Mouse (Mus musculus) liver, embryonic 16.5 days (tissue): ENCODE data around the gene Xylt1. TPM values are rescaled to one million over a fixed set of nuclear protein-coding genes. Genes with fewer than 3 reads are reported as not detected.

Experiments
- ATAC-seq: fragments of 200-750 bp; cut with Nextera tagmentation; 2 replicates; pipeline ENCODE4 v1.8.0; 2017; ENCODE audit warnings: low read depth, mild to moderate bottlenecking, moderate number of reproducible peaks, moderate library complexity
- H3K27ac ChIP-seq: fragments of 300-500 bp; sonication (generic); 2 replicates; pipeline ENCODE4 v1.5.1; 2014; ENCODE audit warnings: mild to moderate bottlenecking, low read length
- H3K27me3 ChIP-seq: fragments of 300-500 bp; sonication (generic); 2 replicates; pipeline ENCODE4 v1.6.1; 2014; ENCODE audit warnings: low read depth, low read length, mixed read lengths; ENCODE audit not compliant: control insufficient read depth, insufficient read depth
- H3K36me3 ChIP-seq: fragments of 300-500 bp; sonication (generic); 2 replicates; pipeline ENCODE4 v1.6.1; 2014; ENCODE audit warnings: mild to moderate bottlenecking; ENCODE audit not compliant: control insufficient read depth, insufficient read depth
- H3K4me1 ChIP-seq: fragments of 300-500 bp; sonication (generic); 2 replicates; pipeline ENCODE4 v1.6.1; 2014; ENCODE audit warnings: low read depth, low read length, mixed read lengths; ENCODE audit not compliant: control insufficient read depth
- H3K4me2 ChIP-seq: fragments of 300-500 bp; sonication (generic); 2 replicates; pipeline ENCODE4 v1.6.1; 2014; ENCODE audit warnings: low read depth, low read length, mixed read lengths
- H3K4me3 ChIP-seq: fragments of 300-500 bp; sonication (generic); 2 replicates; pipeline ENCODE4 v1.5.1; 2014; ENCODE audit warnings: low read depth, mild to moderate bottlenecking, low read length
- H3K9ac ChIP-seq: fragments of 300-500 bp; sonication (generic); 2 replicates; pipeline ENCODE4 v1.6.1; 2014; ENCODE audit warnings: low read depth, low read length
- H3K9me3 ChIP-seq: fragments of 300-500 bp; sonication (generic); replicated peaks from 2 replicates; pipeline ENCODE4 v1.6.1; 2016; ENCODE audit warnings: low read length; ENCODE audit not compliant: control insufficient read depth
- WGBS: fragments of 180-500 bp; shearing (Covaris S2); extraction: QIAGEN DNeasy Blood & Tissue Kit; methylation state at CpG from one replicate; pipeline ENCODE4 v1.1.7; 2014; ENCODE audit not compliant: insufficient replicate concordance; 5-methylcytosine and 5-hydroxymethylcytosine counted together
- polyA plus RNA-seq: library from polyadenylated mRNA; unstranded; fragments of >200 nt; fragmentation: Nextera tagmentation; extraction: Ambion mirVana; gene quantifications from 2 replicates; pipeline ENCODE4 v1.2.1, GENCODE M21; 2015

Gene Xylt1
- polyA plus RNA-seq, 1 experiment from 2014 or later = 0.20 TPM

DNA sequence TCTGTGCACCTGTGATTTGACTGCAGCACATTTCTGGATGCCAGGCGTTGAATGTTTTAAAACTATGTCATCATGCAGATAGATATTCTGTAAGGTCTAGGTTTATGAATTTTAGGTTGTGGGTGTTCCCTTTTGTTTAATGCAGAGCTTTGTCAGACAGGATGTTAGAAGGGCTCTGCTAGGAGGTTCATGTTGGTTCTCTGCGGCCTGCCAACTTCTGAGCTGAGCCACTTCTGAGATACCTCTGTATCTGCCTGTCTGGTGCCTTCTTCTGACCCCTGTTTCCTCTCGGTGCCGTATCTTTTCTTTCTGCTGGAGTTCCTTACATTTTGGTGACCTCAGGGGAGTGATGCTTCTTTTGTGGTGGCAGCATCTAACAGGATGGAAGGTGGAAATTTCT lies 44.1 kb downstream of the Xylt1 start:
- H3K27me3 ChIP-seq = no peaks in the 10 kb centered on the region
- no peak overlapping the region for H3K27ac ChIP-seq
- no peak overlapping the region for H3K9ac ChIP-seq
- no peak for ATAC-seq
- H3K4me3 ChIP-seq = no peak overlapping the region
- no peaks in the 10 kb centered on the region for H3K9me3 ChIP-seq
- no peaks in the 10 kb centered on the region for H3K36me3 ChIP-seq
- no peaks in the 10 kb centered on the region for H3K4me1 ChIP-seq
- H3K4me2 ChIP-seq = no peak overlapping the region
- WGBS = 62% methylated on average over 4 of the region's 4 CpGs

DNA sequence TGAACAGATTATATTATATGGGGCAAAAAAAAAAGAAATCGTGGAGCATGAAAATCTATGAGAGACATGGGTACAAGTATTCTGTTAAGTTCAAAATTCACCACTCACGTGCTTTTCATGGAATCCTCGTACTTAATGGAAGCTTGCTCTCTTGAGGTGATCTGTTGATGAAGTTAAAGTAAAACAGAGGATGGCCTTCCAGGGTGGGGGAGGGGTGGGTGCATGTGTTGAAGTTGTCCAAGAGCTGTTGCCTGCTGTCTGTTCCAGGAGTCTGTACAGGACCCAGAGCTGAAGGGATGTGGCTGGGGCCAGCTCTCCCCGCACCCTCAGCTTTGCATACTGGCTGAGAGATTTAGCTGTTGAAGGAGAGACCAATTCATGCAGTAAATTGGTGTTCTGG lies 45.6 kb downstream of the Xylt1 start:
- H3K9ac ChIP-seq = no peak overlapping the region
- H3K4me2 ChIP-seq = no peak overlapping the region
- no peaks in the 10 kb centered on the region for H3K4me1 ChIP-seq
- H3K27ac ChIP-seq = no peak overlapping the region
- H3K36me3 ChIP-seq = no peaks in the 10 kb centered on the region
- 64% methylated on average over 4 of the region's 4 CpGs for WGBS
- no peaks in the 10 kb centered on the region for H3K9me3 ChIP-seq
- no peaks in the 10 kb centered on the region for H3K27me3 ChIP-seq
- H3K4me3 ChIP-seq = no peak overlapping the region
- ATAC-seq = no peak

DNA sequence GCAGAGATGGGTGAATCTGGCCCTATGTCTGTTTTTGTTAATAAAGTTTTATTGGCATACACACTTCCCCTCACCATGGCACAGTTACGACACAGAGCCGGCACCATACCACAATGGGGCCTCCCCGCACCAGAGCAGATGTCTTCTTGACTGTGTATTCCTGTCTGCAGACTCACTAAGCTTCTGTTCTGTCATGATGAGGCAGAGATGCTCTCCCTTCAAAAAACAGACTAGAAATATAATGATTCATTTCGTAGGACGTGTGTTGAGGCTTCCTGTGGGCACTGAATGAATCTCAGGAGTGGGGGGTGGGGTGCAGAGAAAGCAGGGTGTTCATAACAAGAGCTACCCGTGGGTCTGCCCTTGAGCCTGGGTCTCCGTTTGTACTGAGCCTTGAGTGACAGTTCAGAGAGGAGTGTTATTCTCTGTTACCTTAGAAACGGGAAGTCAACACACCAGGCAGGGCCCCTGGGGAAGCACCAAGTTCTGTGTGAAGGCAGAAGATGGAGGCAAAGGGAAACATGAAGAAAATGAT lies 48.0 kb downstream of the Xylt1 start:
- H3K27me3 ChIP-seq = no peaks in the 10 kb centered on the region
- H3K9me3 ChIP-seq = no peaks in the 10 kb centered on the region
- no peak overlapping the region for H3K4me3 ChIP-seq
- no peak overlapping the region for H3K4me2 ChIP-seq
- WGBS = 24% methylated on average over 8 of the region's 8 CpGs
- no peak overlapping the region for H3K27ac ChIP-seq
- H3K4me1 ChIP-seq = no peaks in the 10 kb centered on the region
- ATAC-seq = no peak
- no peaks in the 10 kb centered on the region for H3K36me3 ChIP-seq
- no peak overlapping the region for H3K9ac ChIP-seq

GRCm38 (mm10) chr7:117429483-117429882 lies 48.7 kb downstream of the Xylt1 start:
- Histone ChIP-seq H3K4me1 (no peaks in the 10 kb centered on the region), H3K36me3 (no peaks in the 10 kb centered on the region), H3K9me3 (no peaks in the 10 kb centered on the region), H3K4me2 (no peak overlapping the region), H3K27me3 (no peaks in the 10 kb centered on the region), H3K9ac (no peak overlapping the region), H3K27ac (no peak overlapping the region), H3K4me3 (no peak overlapping the region)
- ATAC-seq = no peak
- WGBS = 65% methylated on average over 5 of the region's 5 CpGs

DNA sequence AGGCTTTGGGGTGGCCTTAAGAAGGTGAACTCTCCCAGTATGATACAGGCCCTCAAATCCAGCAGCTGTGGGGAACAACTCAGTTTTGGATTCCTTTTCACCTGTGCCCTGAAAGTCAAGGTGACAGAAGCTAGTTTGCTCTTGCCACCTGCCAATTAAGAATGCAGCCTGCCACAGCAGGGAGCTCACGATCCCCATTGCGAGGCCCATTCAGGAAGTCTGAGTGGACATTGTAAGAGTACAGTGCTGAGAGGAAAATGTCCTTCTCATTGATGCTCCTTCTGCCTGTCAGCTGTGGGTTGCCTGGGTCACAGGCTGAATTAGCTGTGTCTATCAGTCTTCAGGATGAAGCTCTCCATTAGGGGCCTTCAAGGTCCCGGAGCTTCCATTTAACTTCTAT lies 49.1 kb downstream of the Xylt1 start:
- 78% methylated on average over 3 of the region's 3 CpGs for WGBS

GRCm38 (mm10) chr7:117430361-117430935 lies 49.7 kb downstream of the Xylt1 start:
- H3K4me2 ChIP-seq = no peak overlapping the region
- H3K4me1 ChIP-seq = no peaks in the 10 kb centered on the region
- no peak for ATAC-seq
- H3K36me3 ChIP-seq = no peaks in the 10 kb centered on the region
- 57% methylated on average over 5 of the region's 5 CpGs for WGBS
- H3K27me3 ChIP-seq = no peaks in the 10 kb centered on the region
- no peak overlapping the region for H3K9ac ChIP-seq
- no peak overlapping the region for H3K4me3 ChIP-seq
- no peak overlapping the region for H3K27ac ChIP-seq
- H3K9me3 ChIP-seq = no peaks in the 10 kb centered on the region

More for the DNA sequence above, 49.1 kb downstream of the Xylt1 start:
- Histone ChIP-seq H3K36me3 (no peaks in the 10 kb centered on the region), H3K4me3 (no peak overlapping the region), H3K4me1 (no peaks in the 10 kb centered on the region), H3K9me3 (no peaks in the 10 kb centered on the region), H3K27ac (no peak overlapping the region), H3K9ac (no peak overlapping the region), H3K4me2 (no peak overlapping the region), H3K27me3 (no peaks in the 10 kb centered on the region)
- ATAC-seq = no peak

DNA sequence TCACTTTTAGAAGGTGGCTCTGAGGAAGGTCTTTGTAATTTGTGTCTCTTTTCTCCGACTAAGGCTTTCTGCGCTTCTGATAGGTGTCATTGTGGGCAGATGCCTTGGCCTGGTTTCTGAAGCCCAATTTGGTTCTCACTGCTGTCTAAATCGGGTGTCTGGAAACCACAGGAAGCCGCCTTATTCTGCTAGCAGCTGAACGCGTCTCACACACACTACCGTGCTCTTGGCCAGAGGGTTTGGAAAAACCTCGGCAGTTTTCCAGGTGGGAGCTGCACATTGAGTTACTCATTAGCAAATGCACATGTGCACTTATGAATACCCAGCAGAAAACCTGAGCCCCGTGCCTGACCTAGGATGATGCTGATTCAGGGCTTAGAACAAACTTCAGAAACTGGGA lies 52.9 kb downstream of the Xylt1 start:
- ATAC-seq = no peak
- no peak overlapping the region for H3K4me2 ChIP-seq
- H3K4me3 ChIP-seq = no peak overlapping the region
- H3K27ac ChIP-seq = no peak overlapping the region
- 40% methylated on average over 9 of the region's 9 CpGs for WGBS
- no peaks in the 10 kb centered on the region for H3K9me3 ChIP-seq
- no peaks in the 10 kb centered on the region for H3K4me1 ChIP-seq
- no peaks in the 10 kb centered on the region for H3K36me3 ChIP-seq
- H3K9ac ChIP-seq = no peak overlapping the region
- H3K27me3 ChIP-seq = no peaks in the 10 kb centered on the region

GRCm38 (mm10) chr7:117435091-117435490 lies 54.3 kb downstream of the Xylt1 start:
- no peaks in the 10 kb centered on the region for H3K4me1 ChIP-seq
- WGBS = 62% methylated on average over 3 of the region's 3 CpGs
- no peak overlapping the region for H3K4me3 ChIP-seq
- no peak overlapping the region for H3K9ac ChIP-seq
- ATAC-seq = no peak
- H3K36me3 ChIP-seq = no peaks in the 10 kb centered on the region
- H3K27ac ChIP-seq = no peak overlapping the region
- no peaks in the 10 kb centered on the region for H3K27me3 ChIP-seq
- no peaks in the 10 kb centered on the region for H3K9me3 ChIP-seq
- no peak overlapping the region for H3K4me2 ChIP-seq

DNA sequence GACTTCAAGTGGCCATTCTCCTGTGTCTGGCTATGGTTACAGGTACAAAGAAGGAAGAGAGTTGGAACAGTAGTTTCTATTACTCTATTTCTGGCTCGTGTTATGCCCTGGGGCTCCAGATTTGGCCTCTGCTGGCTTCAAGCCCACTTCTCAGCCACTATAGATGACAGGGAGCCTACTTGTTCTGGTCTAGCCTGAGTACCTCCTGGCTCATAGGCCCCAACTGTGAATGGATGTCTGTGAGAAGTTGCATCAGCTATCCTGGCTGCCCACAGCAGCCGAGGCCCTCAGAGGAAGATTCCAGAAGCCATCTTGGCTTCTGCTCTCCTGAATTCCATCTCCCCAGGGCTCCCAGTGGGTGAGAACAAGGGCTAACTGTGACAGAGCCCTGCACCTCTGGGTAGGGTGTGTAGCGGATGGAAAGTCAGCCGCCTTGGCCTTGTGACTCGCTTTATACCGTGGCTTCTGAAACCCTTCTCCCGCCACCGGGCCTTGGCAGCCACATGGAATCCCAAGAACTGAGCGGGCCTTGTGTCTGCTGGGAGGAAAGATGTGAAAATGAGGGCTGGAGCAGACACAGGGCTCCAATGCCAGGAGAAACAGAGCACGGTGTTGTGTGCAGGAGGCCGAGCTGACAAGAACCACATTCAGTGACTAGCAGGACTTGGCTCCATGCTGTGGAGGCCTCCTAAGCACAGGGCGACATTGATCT lies 55.1 kb downstream of the Xylt1 start:
- no peak overlapping the region for H3K9ac ChIP-seq
- no peak overlapping the region for H3K4me3 ChIP-seq
- WGBS = 78% methylated on average over 12 of the region's 12 CpGs
- no peak overlapping the region for H3K27ac ChIP-seq
- H3K4me1 ChIP-seq = no peaks in the 10 kb centered on the region
- no peak overlapping the region for H3K4me2 ChIP-seq
- no peaks in the 10 kb centered on the region for H3K27me3 ChIP-seq
- H3K9me3 ChIP-seq = no peaks in the 10 kb centered on the region
- H3K36me3 ChIP-seq = no peaks in the 10 kb centered on the region
- no peak for ATAC-seq
